Mouse (Mus musculus) olfactory bulb, adult 2 months (tissue): Measurements from ENCODE around the gene Rbck1.

Experiments
- CTCF ChIP-seq: fragments of 200-500 bp; IDR thresholded peaks from 2 replicates; pipeline ENCODE4 v1.5.1; 2012; ENCODE audit warnings: low read depth, mild to moderate bottlenecking, low read length, moderate library complexity; ENCODE audit not compliant: insufficient read depth
- POLR2A ChIP-seq: fragments of 200-500 bp; IDR thresholded peaks from 2 replicates; pipeline ENCODE4 v1.6.1; 2012; ENCODE audit warnings: mild to moderate bottlenecking, low read depth, low read length, moderate library complexity; ENCODE audit not compliant: insufficient read depth

GRCm38 (mm10) chr2:152360271-152360775, 27.9 kb upstream of the Rbck1 start:
- no peak for TF ChIP-seq CTCF
- TF ChIP-seq POLR2A, result no peak
